Mouse (Mus musculus) limb, embryonic 14.5 days (tissue): ENCODE results near the gene Ypel4. TPM values are rescaled to one million over a fixed set of nuclear protein-coding genes. Genes with fewer than 3 reads are reported as not detected.

Source experiments
- ATAC-seq: fragments of 200-750 bp; cut with Nextera tagmentation; 2 replicates; pipeline ENCODE4 v1.8.0; 2017; ENCODE audit warnings: low read depth, moderate number of reproducible peaks, moderate TSS enrichment; ENCODE audit not compliant: low FRiP score
- DNase-seq: peaks from one replicate; pipeline ENCODE4 v3.0.0-alpha.2; 2015; ENCODE audit warnings: low spot score
- H3K27ac ChIP-seq: fragments of 300-500 bp; sonication (generic); replicated peaks from 2 replicates; pipeline ENCODE4 v1.5.1; 2014; ENCODE audit warnings: low read depth, mild to moderate bottlenecking, low read length, moderate library complexity, mixed read lengths
- H3K27me3 ChIP-seq: fragments of 300-500 bp; sonication (generic); 2 replicates; pipeline ENCODE4 v1.6.1; 2014; ENCODE audit warnings: low read length, mixed read lengths; ENCODE audit not compliant: control insufficient read depth, insufficient read depth
- H3K36me3 ChIP-seq: fragments of 300-500 bp; sonication (generic); 2 replicates; pipeline ENCODE4 v1.6.1; 2014; ENCODE audit warnings: mild to moderate bottlenecking, low read length, moderate library complexity, mixed read lengths; ENCODE audit not compliant: control insufficient read depth, insufficient read depth
- H3K4me1 ChIP-seq: fragments of 300-500 bp; sonication (generic); 2 replicates; pipeline ENCODE4 v1.6.1; 2014; ENCODE audit warnings: antibody characterized with exemption, low read length, mixed read lengths; ENCODE audit not compliant: control insufficient read depth, insufficient read depth
- H3K4me2 ChIP-seq: fragments of 300-500 bp; sonication (generic); replicated peaks from 2 replicates; pipeline ENCODE4 v1.6.1; 2014; ENCODE audit warnings: low read depth, mild to moderate bottlenecking, low read length, moderate library complexity; ENCODE audit not compliant: severe bottlenecking
- H3K4me3 ChIP-seq: fragments of 300-500 bp; sonication (generic); replicated peaks from 2 replicates; pipeline ENCODE4 v1.5.1; 2014; ENCODE audit warnings: low read length
- H3K9ac ChIP-seq: fragments of 300-500 bp; sonication (generic); 2 replicates; pipeline ENCODE4 v1.6.1; 2014; ENCODE audit warnings: mild to moderate bottlenecking, low read depth, low read length, moderate library complexity; ENCODE audit not compliant: severe bottlenecking
- H3K9me3 ChIP-seq: fragments of 300-500 bp; sonication (generic); 2 replicates; pipeline ENCODE4 v1.6.1; 2016; ENCODE audit warnings: low read length; ENCODE audit not compliant: control insufficient read depth
- POLR2A ChIP-seq: fragments of 200-500 bp; IDR thresholded peaks from 2 replicates; pipeline ENCODE4 v1.8.0; 2012; ENCODE audit warnings: inconsistent platforms, mild to moderate bottlenecking, moderate library complexity, borderline replicate concordance; ENCODE audit not compliant: insufficient read depth, insufficient read length; ENCODE audit errors: extremely low read depth
- WGBS: fragments of 180-500 bp; shearing (Covaris S2); extraction: QIAGEN DNeasy Blood & Tissue Kit; methylation state at CpG from one replicate; pipeline ENCODE4 v1.1.7; 2014; 5-methylcytosine and 5-hydroxymethylcytosine counted together
- polyA plus RNA-seq, 2 experiments: library from polyadenylated mRNA; depleted of rRNA in 1 of 2; stranded (reverse) in 1 of 2; unstranded in 1 of 2; fragments of >200 nt; fragmentation: Nextera tagmentation in 1 of 2; extraction: Ambion mirVana in 1 of 2; gene quantifications; 2 replicates each; pipeline versions ENCODE4 v1.2.1 to v1.2.3; 2012 to 2014

Gene Ypel4
- polyA plus RNA-seq, 2 experiments = 7.4 to 14.6 TPM

DNA sequence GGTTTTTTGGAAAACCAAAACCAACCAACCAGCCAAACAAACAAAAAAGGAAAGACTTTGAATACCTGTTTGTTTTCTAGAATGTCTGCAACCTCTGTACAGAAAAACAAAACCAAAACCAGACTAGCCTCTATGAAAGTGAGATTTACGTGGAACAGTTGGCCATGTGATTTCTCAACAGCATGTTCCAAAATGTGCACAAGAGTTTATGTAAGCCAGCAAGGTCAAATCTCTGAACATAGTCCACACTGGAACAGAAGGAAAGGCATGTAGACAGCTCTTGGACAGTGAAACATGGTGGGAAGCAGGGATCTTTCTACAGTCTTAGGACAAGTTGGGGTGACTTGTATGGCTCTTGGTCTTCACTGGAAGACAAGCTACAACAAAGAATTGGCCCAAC is 28.0 kb downstream of the Ypel4 start:
- H3K36me3 ChIP-seq = no peaks in the 10 kb centered on the region
- 86% methylated on average over 1 of the region's 1 CpGs for WGBS
- DNase-seq = no peak

DNA sequence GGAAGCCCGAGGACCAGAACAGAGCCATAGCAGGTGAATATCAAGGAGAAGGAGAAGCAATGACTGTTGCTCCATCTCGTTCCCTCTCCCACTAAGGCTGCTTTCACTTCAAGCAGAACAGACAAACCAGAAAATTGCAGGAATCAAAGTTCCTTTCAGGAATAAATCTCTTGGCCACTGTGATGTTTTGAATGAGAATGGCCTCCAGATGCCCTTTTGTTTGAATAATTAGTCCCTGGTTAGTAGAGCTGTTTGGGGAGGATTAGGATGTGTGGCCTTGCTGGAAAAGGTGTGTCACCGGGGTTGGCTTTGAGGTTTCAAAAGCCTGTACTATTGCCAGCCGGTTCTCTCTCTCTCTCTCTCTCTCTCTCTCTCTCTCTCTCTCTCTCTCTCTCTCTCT is 28.4 kb downstream of the Ypel4 start:
- Histone ChIP-seq H3K4me1 (no peaks in the 10 kb centered on the region), H3K9me3 (no peaks in the 10 kb centered on the region), H3K27ac (no peak overlapping the region), H3K9ac (no peak overlapping the region), H3K4me2 (no peak overlapping the region), H3K27me3 (no peaks in the 10 kb centered on the region), H3K36me3 (no peaks in the 10 kb centered on the region), H3K4me3 (no peak overlapping the region)
- no peak for TF ChIP-seq POLR2A
- 64% methylated on average over 3 of the region's 4 CpGs for WGBS
- DNase-seq (no peak), ATAC-seq (no peak)

More for the DNA sequence above, 28.0 kb downstream of the Ypel4 start:
- Histone ChIP-seq H3K9me3 (no peaks in the 10 kb centered on the region), H3K27me3 (no peaks in the 10 kb centered on the region), H3K4me1 (no peaks in the 10 kb centered on the region), H3K9ac (no peak overlapping the region), H3K4me2 (no peak overlapping the region), H3K27ac (no peak overlapping the region), H3K4me3 (no peak overlapping the region)
- TF ChIP-seq POLR2A = no peak
- no peak for ATAC-seq

DNA sequence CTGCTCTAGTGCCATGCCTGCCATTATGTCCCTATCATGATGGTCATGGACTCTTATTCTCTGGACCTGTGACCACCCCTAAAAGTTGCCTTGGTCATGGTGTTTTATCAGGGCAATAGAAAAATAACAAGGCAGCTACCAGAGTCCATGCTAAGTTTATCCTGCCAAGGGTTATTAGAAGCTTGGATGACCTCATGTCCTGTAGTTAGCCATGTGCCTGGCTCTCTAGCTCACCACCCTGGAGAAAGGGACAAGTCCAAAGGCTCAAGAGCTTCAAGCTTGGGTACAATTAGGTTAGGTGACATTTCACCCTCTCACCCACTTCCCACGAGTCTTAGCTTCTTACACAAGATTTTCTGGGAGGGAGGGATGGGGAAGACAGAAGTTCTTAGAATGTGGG is 29.0 kb downstream of the Ypel4 start:
- H3K27ac ChIP-seq = no peak overlapping the region
- no peaks in the 10 kb centered on the region for H3K36me3 ChIP-seq
- no peak for ATAC-seq
- no peak for DNase-seq
- H3K27me3 ChIP-seq = no peaks in the 10 kb centered on the region
- H3K4me3 ChIP-seq = no peak overlapping the region
- no peak for TF ChIP-seq POLR2A
- H3K4me2 ChIP-seq = no peak overlapping the region
- no peaks in the 10 kb centered on the region for H3K4me1 ChIP-seq
- H3K9me3 ChIP-seq = no peaks in the 10 kb centered on the region
- 50% methylated on average over 1 of the region's 1 CpGs for WGBS
- H3K9ac ChIP-seq = no peak overlapping the region

DNA sequence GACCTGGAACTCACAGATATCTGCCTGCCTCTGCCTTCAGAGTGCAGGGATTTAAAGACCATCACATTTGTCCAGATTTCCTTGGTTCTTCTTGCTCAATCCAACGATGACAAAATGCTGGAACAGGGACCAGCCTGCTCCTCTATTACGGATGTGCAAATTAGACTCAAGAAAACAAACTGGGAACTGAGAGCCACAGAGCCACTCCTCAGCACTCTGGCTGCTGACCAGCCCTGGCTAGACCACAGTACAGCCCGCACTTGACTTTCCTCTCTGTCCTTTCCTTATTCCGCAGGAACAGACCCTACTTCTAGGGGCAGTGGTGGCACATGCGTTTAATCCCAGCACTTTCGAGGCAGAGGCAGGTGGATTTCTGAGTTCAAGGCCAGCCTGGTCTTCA is 36.6 kb downstream of the Ypel4 start:
- H3K27me3 ChIP-seq = no peaks in the 10 kb centered on the region
- H3K4me2 ChIP-seq = no peak overlapping the region
- H3K9ac ChIP-seq = no peak overlapping the region
- H3K27ac ChIP-seq = no peak overlapping the region
- H3K4me3 ChIP-seq = no peak overlapping the region
- no peaks in the 10 kb centered on the region for H3K36me3 ChIP-seq
- no peak for ATAC-seq
- peaks cover 7% of the 10 kb centered on the region; the same call in 1 of the 2 replicates for H3K4me1 ChIP-seq
- no peak for TF ChIP-seq POLR2A
- no peak for DNase-seq
- no peaks in the 10 kb centered on the region for H3K9me3 ChIP-seq
- 75% methylated on average over 6 of the region's 6 CpGs for WGBS

DNA sequence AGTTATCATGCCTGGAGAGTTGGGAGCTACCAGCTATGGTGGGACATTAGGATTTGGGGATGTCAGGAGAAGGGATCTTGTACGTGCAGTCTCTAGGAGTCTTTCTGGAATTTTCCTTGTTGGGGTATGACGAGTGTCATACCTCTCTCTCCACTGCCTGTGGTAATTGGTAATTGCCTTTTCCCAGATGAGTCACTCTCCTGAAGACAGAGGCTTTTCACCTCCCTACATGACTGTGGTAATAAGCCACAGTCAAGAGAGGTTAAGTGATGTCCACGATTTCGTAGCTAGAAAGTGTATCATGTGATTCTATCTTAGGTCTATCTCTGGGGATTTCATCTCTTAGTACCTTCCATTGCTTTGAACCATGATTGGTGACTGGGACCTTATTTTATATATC is 38.6 kb downstream of the Ypel4 start:
- no peak overlapping the region for H3K27ac ChIP-seq
- no peak overlapping the region for H3K4me2 ChIP-seq
- no peaks in the 10 kb centered on the region for H3K27me3 ChIP-seq
- no peak overlapping the region for H3K4me3 ChIP-seq
- DNase-seq (no peak), ATAC-seq (no peak)
- no peaks in the 10 kb centered on the region for H3K9me3 ChIP-seq
- H3K9ac ChIP-seq = no peak overlapping the region
- WGBS = 80% methylated on average over 4 of the region's 4 CpGs
- no peaks in the 10 kb centered on the region for H3K36me3 ChIP-seq
- no peak for TF ChIP-seq POLR2A
- H3K4me1 ChIP-seq = peaks cover 7% of the 10 kb centered on the region; the same call in 1 of the 2 replicates

DNA sequence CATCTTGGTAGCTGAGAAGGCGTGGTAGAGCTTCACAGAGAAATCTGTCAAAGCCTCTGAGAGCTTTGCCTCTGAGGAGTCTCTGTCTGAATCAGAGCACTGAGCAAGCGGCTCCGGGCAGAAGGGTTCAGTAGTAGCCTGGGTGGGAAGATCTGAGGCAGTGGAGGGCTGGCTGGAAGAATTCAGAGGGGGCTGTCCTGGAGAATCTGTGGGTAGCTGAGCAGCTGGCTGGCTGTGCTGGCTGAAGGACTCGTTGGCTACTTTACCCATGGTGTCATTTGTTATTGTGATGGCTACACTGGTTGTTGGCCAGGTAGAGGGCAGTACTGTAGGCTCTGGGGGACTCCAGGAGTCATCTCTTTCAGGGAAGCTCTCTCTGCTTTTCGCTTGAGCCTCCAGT is 39.3 kb downstream of the Ypel4 start:
- Histone ChIP-seq H3K27me3 (no peaks in the 10 kb centered on the region), H3K9ac (no peak overlapping the region), H3K27ac (no peak overlapping the region), H3K4me1 (peaks cover 7% of the 10 kb centered on the region; the same call in 1 of the 2 replicates), H3K36me3 (no peaks in the 10 kb centered on the region), H3K4me3 (no peak overlapping the region), H3K4me2 (no peak overlapping the region), H3K9me3 (no peaks in the 10 kb centered on the region)
- WGBS = 78% methylated on average over 5 of the region's 5 CpGs
- no peak for ATAC-seq
- no peak for TF ChIP-seq POLR2A
- no peak for DNase-seq
